ENCODE assay signal across 8 mouse cellular contexts in the genomic region with DNA sequence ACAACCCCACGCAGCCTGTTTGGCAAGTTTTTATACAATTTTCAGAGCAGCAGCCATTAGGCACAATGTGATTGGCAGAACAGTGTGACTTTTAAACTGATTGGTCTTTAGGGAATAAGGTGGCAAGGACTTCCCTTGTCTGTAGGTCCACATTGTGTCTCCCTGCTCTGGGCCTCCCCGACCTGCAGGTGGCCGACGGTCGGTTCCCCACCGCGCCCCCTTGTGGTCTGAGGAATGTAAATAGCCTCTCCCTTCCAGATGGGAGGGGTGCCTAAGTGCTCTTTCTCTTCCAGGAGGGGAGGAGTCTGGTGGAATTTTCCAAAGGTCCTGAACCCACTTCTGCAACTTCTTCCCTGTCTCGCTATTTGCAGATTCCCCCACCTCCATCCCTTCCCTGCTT. TPM values are rescaled to one million over a fixed set of nuclear protein-coding genes. Genes with fewer than 3 reads are reported as not detected.
DNase-seq lines count a peak whose midpoint lies in the region; ATAC-seq and TF ChIP-seq lines count a peak whose summit lies in the region.
"Not testable (repeated sequence)": the region's sequence is repeated elsewhere in the genome, so short reads cannot be mapped to it uniquely, and the experiment has no call there.

No protein-coding gene starts in this region.

- WGBS in large intestine, adult 2 months, result 5% methylated on average over 8 of the region's 8 CpGs
- 6% methylated on average over 8 of the region's 8 CpGs for WGBS in lung, embryonic 14.5 days

- H3K4me2 ChIP-seq in lung, embryonic 14.5 days, result not testable (repeated sequence)

- peaks cover 11% of the 10 kb centered on the region for H3K9me3 ChIP-seq in E14TG2a.4 (ENCODE audit: low read length)
- H3K9me3 ChIP-seq in lung, embryonic 14.5 days (ENCODE audit: low read depth, low read length), result not testable (repeated sequence)

- peak; percentile 29 for ATAC-seq in lung, embryonic 14.5 days (ENCODE audit: insufficient read depth)

- peaks cover 75% of the 10 kb centered on the region for H3K27me3 ChIP-seq in E14TG2a.4 (ENCODE audit: insufficient read depth, low read length)
- H3K27me3 ChIP-seq in lung, embryonic 14.5 days (ENCODE audit: insufficient read depth, low read length), result not testable (repeated sequence)

- TF ChIP-seq CTCF in E14TG2a.4 (conservative IDR thresholded peaks at IDR 0.05; ENCODE audit: low read length), result peak; percentile 48
- peak; percentile 48; the same call in 1 of the 2 replicates for TF ChIP-seq CTCF in embryonic fibroblast, embryonic 13.5 days (IDR thresholded peaks at IDR 0.05; ENCODE audit: borderline replicate concordance, insufficient read depth, low read length)
- peak; percentile 82 for TF ChIP-seq CTCF in lung, embryonic 14.5 days (IDR thresholded peaks at IDR 0.05; ENCODE audit: low read depth)

- intact Hi-C loops in heart, postnatal 10 days (cut with DNase I), result loop anchor here (5.0 to 10.0 kb wide), 2 partner anchors 402 to 500 kb away; no protein-coding TSS in a partner anchor

- H3K27ac ChIP-seq in embryonic fibroblast, embryonic 13.5 days (ENCODE audit: insufficient read depth, low read length); lung, embryonic 14.5 days (ENCODE audit: low read depth): not testable (repeated sequence)

- peak; percentile 69 for DNase-seq in brain, adult 2 months (ENCODE audit: low read depth, low spot score)
- DNase-seq in heart, postnatal 10 days, result peak; percentile 73 to 87
- peak; percentile 16 for DNase-seq in large intestine, adult 2 months (ENCODE audit: low read depth, low spot score)
- DNase-seq in lung, embryonic 14.5 days, result peak; percentile 83
- peak; percentile 76 for DNase-seq in ovary, postnatal 36 days (ENCODE audit: low spot score)
- peak; percentile 93 for DNase-seq in testis, postnatal 10 days (ENCODE audit: low spot score)

- not testable (repeated sequence) for H3K9ac ChIP-seq in lung, embryonic 14.5 days

- not testable (repeated sequence) for H3K36me3 ChIP-seq in E14TG2a.4 (ENCODE audit: insufficient read depth, low read length); lung, embryonic 14.5 days (ENCODE audit: insufficient read depth)

- TF ChIP-seq POLR2A in embryonic fibroblast, embryonic 13.5 days (IDR thresholded peaks at IDR 0.05; ENCODE audit: low read depth, low read length), result not testable (repeated sequence)

- not testable (repeated sequence) for H3K4me3 ChIP-seq in E14TG2a.4 (replicated peaks; ENCODE audit: low read length); embryonic fibroblast, embryonic 13.5 days (ENCODE audit: insufficient read depth, low read length); lung, embryonic 14.5 days (ENCODE audit: low read depth, low read length)

- peaks cover 30% of the 10 kb centered on the region for H3K4me1 ChIP-seq in E14TG2a.4 (replicated peaks; ENCODE audit: low read depth, low read length)
- H3K4me1 ChIP-seq in embryonic fibroblast, embryonic 13.5 days (ENCODE audit: control insufficient read depth, insufficient read depth, low read length); lung, embryonic 14.5 days (ENCODE audit: insufficient read depth): not testable (repeated sequence)

RNA-seq across cellular contexts. Expression of gene Prr5, which starts 52.5 kb away (rescaled TPM):
- 18.6 and 19.5 TPM in 2 replicates for polyA plus RNA-seq in embryonic fibroblast, embryonic 13.5 days (2011; ENCODE audit: insufficient read length, low read depth, missing spikeins)
- 10 to 100 TPM in 1 of 2 experiments, 1 to 10 TPM in 1; 7.0 to 11.9 TPM for total RNA-seq in heart, postnatal 10 days (2021)
- polyA plus RNA-seq in large intestine, adult 2 months (2012; rRNA removed), result 52.4 and 54.3 TPM in 2 replicates
- 24.5 and 27.8 TPM in 2 replicates for polyA plus RNA-seq in lung, embryonic 14.5 days (2014; fragmentation: Nextera tagmentation; extraction: Ambion mirVana)

RNA-seq across cellular contexts. Expression of gene Rtl6, which starts 59.3 kb away (rescaled TPM):
- polyA plus RNA-seq in embryonic fibroblast, embryonic 13.5 days (2011; ENCODE audit: insufficient read length, low read depth, missing spikeins), result 5.9 and 8.1 TPM in 2 replicates
- 1 to 10 TPM; 7.9 to 9.2 TPM for total RNA-seq in heart, postnatal 10 days (2021)
- 3.0 TPM in 2 replicates for polyA plus RNA-seq in large intestine, adult 2 months (2012; rRNA removed)
- 8.6 and 8.7 TPM in 2 replicates for polyA plus RNA-seq in lung, embryonic 14.5 days (2014; fragmentation: Nextera tagmentation; extraction: Ambion mirVana)

Comparison
In these comparisons a context has a peak if more than half of its experiments do, and no peak if none do; other contexts are left out.
1. DNase-seq: peak in every context shown above with its lines; median percentile 93 in testis, postnatal 10 days; 83 in lung, embryonic 14.5 days; 80 in heart, postnatal 10 days; 76 in ovary, postnatal 36 days; 69 in brain, adult 2 months; 16 in large intestine, adult 2 months.